Mouse (Mus musculus): ENCODE measurements around the gene Prkra. TPM values are rescaled to one million over a fixed set of nuclear protein-coding genes. Genes with fewer than 3 reads are reported as not detected.
"Not testable (repeated sequence)": the region's sequence is repeated elsewhere in the genome, so short reads cannot be mapped to it uniquely, and the experiment has no call there.

Gene Prkra
- polyA plus RNA-seq, 1 experiment from 2014 or later: 34.1 TPM

GRCm38 (mm10) chr2:76647441-76647869 is 360 bp downstream of the Prkra start:
- Histone ChIP-seq H3K9me3 (ENCODE audit: low read length) (no peaks in the 10 kb centered on the region), H3K27me3 (replicated peaks; ENCODE audit: insufficient read depth, low read length) (no peaks in the 10 kb centered on the region), H3K9ac (replicated peaks; ENCODE audit: low read depth) (peak overlapping the region; percentile 63), H3K27ac (ENCODE audit: low read length) (peak overlapping the region; percentile 79), H3K4me2 (replicated peaks; ENCODE audit: low read depth, low read length) (peak overlapping the region; percentile 84), H3K36me3 (ENCODE audit: insufficient read depth, low read length) (no peaks in the 10 kb centered on the region), H3K4me3 (ENCODE audit: low read depth, low read length) (peak overlapping the region; percentile 68), H3K4me1 (ENCODE audit: insufficient read depth, low read depth, low read length) (peaks cover 8% of the 10 kb centered on the region; the same call in 1 of the 2 replicates)
- ATAC-seq: peak; percentile 27; the same call in 1 of the 2 replicates
- no peak for DNase-seq (ENCODE audit: low spot score)
- WGBS: 4% methylated on average over 13 of the region's 32 CpGs
- no peak for TF ChIP-seq EP300 (IDR thresholded peaks at IDR 0.05)
- TF ChIP-seq CTCF (IDR thresholded peaks at IDR 0.05): no peak

DNA sequence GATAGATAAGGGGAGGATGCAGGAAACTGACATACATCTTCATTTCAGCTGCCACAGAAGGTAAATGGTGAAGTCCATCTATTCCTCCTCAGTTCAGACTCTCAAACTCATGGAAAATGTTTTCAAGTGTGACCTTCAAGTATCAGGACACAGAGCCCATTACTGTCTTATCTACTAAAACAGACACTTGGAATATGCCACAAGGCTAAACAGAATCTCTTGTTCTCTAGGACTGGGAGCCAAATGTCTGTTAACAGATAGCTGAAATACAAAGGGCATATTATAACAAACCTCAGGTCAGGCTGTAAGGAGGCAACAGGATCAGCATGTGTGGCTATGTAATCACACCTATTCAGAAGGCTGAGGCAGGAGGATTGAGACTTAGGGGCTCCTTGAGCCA is 4.0 kb downstream of the Prkra start:
- no peak overlapping the region for H3K9ac ChIP-seq (replicated peaks; ENCODE audit: low read depth)
- H3K4me3 ChIP-seq (ENCODE audit: low read depth, low read length): no peak overlapping the region
- H3K27ac ChIP-seq (ENCODE audit: low read length): no peak overlapping the region
- H3K36me3 ChIP-seq (ENCODE audit: insufficient read depth, low read length): peaks cover 8% of the 10 kb centered on the region; the same call in 1 of the 2 replicates
- no peaks in the 10 kb centered on the region for H3K27me3 ChIP-seq (replicated peaks; ENCODE audit: insufficient read depth, low read length)
- no peak for TF ChIP-seq EP300 (IDR thresholded peaks at IDR 0.05)
- TF ChIP-seq CTCF (IDR thresholded peaks at IDR 0.05): no peak
- H3K4me1 ChIP-seq (ENCODE audit: insufficient read depth, low read depth, low read length): peaks cover 8% of the 10 kb centered on the region; the same call in 1 of the 2 replicates
- H3K9me3 ChIP-seq (ENCODE audit: low read length): no peaks in the 10 kb centered on the region
- ATAC-seq (no peak), DNase-seq (ENCODE audit: low spot score) (no peak)
- H3K4me2 ChIP-seq (replicated peaks; ENCODE audit: low read depth, low read length): no peak overlapping the region

DNA sequence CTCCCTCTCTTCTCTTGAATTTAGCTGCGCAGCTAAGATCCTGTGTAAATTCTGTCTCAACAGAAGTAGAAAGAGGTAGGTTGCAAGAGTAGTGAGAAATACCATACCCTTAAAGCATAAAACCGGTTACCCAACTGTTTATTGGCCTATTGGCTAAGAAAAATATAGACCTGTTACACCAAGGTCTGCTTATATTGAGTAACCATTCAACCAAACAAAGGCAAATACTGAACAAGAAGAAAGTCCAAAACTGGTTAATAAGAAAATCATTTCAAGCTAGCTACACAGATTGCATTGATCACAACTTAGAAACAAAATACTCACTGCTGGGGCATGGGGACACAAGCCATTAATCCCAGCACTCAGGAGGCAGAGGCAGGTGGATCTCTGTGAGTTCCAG is 8.2 kb downstream of the Prkra start:
- no peak for DNase-seq (ENCODE audit: low spot score)
- no peak overlapping the region for H3K4me2 ChIP-seq (replicated peaks; ENCODE audit: low read depth, low read length)
- no peak overlapping the region for H3K27ac ChIP-seq (ENCODE audit: low read length)
- H3K4me1 ChIP-seq (ENCODE audit: insufficient read depth, low read depth, low read length): no peaks in the 10 kb centered on the region
- H3K27me3 ChIP-seq (replicated peaks; ENCODE audit: insufficient read depth, low read length): no peaks in the 10 kb centered on the region
- ATAC-seq: no peak
- WGBS: 92% methylated on average over 2 of the region's 2 CpGs
- no peak overlapping the region for H3K4me3 ChIP-seq (ENCODE audit: low read depth, low read length)
- peaks cover 21% of the 10 kb centered on the region; the same call in 1 of the 2 replicates for H3K36me3 ChIP-seq (ENCODE audit: insufficient read depth, low read length)
- no peaks in the 10 kb centered on the region for H3K9me3 ChIP-seq (ENCODE audit: low read length)
- no peak for TF ChIP-seq EP300 (IDR thresholded peaks at IDR 0.05)
- TF ChIP-seq CTCF (IDR thresholded peaks at IDR 0.05): no peak
- H3K9ac ChIP-seq (replicated peaks; ENCODE audit: low read depth): no peak overlapping the region

DNA sequence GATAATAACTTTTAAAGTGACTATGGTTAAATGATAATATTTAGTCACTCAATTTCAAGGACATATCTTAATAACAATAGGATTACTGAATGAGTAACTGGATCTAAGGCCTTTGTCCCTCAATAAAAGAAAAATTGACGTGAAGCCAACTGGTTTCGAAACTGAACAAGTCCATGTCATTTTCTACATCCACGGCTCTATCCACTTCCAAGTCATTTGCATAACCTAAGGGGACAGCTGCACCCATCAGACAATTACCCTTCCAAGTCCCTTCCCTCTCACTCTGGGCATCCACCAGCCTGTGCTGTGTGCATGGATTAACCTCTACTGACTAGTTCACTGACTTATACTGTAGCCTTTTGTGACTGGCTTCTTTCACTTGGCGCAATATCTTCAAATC is 16.2 kb downstream of the Prkra start:
- Histone ChIP-seq H3K4me2 (replicated peaks; ENCODE audit: low read depth, low read length) (no peak overlapping the region), H3K9me3 (ENCODE audit: low read length) (no peaks in the 10 kb centered on the region), H3K4me1 (ENCODE audit: insufficient read depth, low read depth, low read length) (no peaks in the 10 kb centered on the region), H3K27ac (ENCODE audit: low read length) (no peak overlapping the region), H3K27me3 (replicated peaks; ENCODE audit: insufficient read depth, low read length) (no peaks in the 10 kb centered on the region), H3K4me3 (ENCODE audit: low read depth, low read length) (no peak overlapping the region), H3K9ac (replicated peaks; ENCODE audit: low read depth) (no peak overlapping the region), H3K36me3 (ENCODE audit: insufficient read depth, low read length) (peaks cover 24% of the 10 kb centered on the region; the same call in 1 of the 2 replicates)
- WGBS: 89% methylated on average over 4 of the region's 4 CpGs
- no peak for TF ChIP-seq CTCF (IDR thresholded peaks at IDR 0.05)
- no peak for TF ChIP-seq EP300 (IDR thresholded peaks at IDR 0.05)
- no peak for DNase-seq (ENCODE audit: low spot score)
- no peak for ATAC-seq

GRCm38 (mm10) chr2:76630293-76630692 is 17.5 kb downstream of the Prkra start:
- H3K36me3 ChIP-seq (ENCODE audit: insufficient read depth, low read length): peaks cover 16% of the 10 kb centered on the region; the same call in 1 of the 2 replicates
- 85% methylated on average over 12 of the region's 12 CpGs for WGBS

GRCm38 (mm10) chr2:76622316-76622715 is 25.5 kb downstream of the Prkra start:
- not testable (repeated sequence) for H3K36me3 ChIP-seq (ENCODE audit: insufficient read depth, low read length); H3K4me1 ChIP-seq (ENCODE audit: insufficient read depth, low read depth, low read length); H3K9me3 ChIP-seq (ENCODE audit: low read length); ATAC-seq; DNase-seq (ENCODE audit: low spot score); H3K27ac ChIP-seq (ENCODE audit: low read length); H3K4me2 ChIP-seq (replicated peaks; ENCODE audit: low read depth, low read length); H3K27me3 ChIP-seq (replicated peaks; ENCODE audit: insufficient read depth, low read length); H3K4me3 ChIP-seq (ENCODE audit: low read depth, low read length); H3K9ac ChIP-seq (replicated peaks; ENCODE audit: low read depth)
- WGBS: 90% methylated on average over 2 of the region's 2 CpGs

More at GRCm38 (mm10) chr2:76630293-76630692, 17.5 kb downstream of the Prkra start:
- Histone ChIP-seq H3K27ac (ENCODE audit: low read length) (no peak overlapping the region), H3K9ac (replicated peaks; ENCODE audit: low read depth) (no peak overlapping the region), H3K4me1 (ENCODE audit: insufficient read depth, low read depth, low read length) (no peaks in the 10 kb centered on the region), H3K27me3 (replicated peaks; ENCODE audit: insufficient read depth, low read length) (no peaks in the 10 kb centered on the region), H3K4me3 (ENCODE audit: low read depth, low read length) (no peak overlapping the region), H3K4me2 (replicated peaks; ENCODE audit: low read depth, low read length) (no peak overlapping the region), H3K9me3 (ENCODE audit: low read length) (no peaks in the 10 kb centered on the region)
- TF ChIP-seq CTCF (IDR thresholded peaks at IDR 0.05) (no peak), EP300 (IDR thresholded peaks at IDR 0.05) (no peak)
- DNase-seq (ENCODE audit: low spot score) (no peak), ATAC-seq (no peak)

GRCm38 (mm10) chr2:76621724-76622123 is 26.1 kb downstream of the Prkra start:
- Histone ChIP-seq H3K36me3 (ENCODE audit: insufficient read depth, low read length) (peaks cover 2% of the 10 kb centered on the region; the same call in 1 of the 2 replicates), H3K4me2 (replicated peaks; ENCODE audit: low read depth, low read length) (no peak overlapping the region), H3K4me3 (ENCODE audit: low read depth, low read length) (no peak overlapping the region), H3K27ac (ENCODE audit: low read length) (no peak overlapping the region), H3K9me3 (ENCODE audit: low read length) (no peaks in the 10 kb centered on the region), H3K9ac (replicated peaks; ENCODE audit: low read depth) (no peak overlapping the region), H3K27me3 (replicated peaks; ENCODE audit: insufficient read depth, low read length) (no peaks in the 10 kb centered on the region), H3K4me1 (ENCODE audit: insufficient read depth, low read depth, low read length) (no peaks in the 10 kb centered on the region)
- no peak for TF ChIP-seq CTCF (IDR thresholded peaks at IDR 0.05)
- TF ChIP-seq EP300 (IDR thresholded peaks at IDR 0.05): no peak
- ATAC-seq: no peak
- 82% methylated on average over 1 of the region's 1 CpGs for WGBS
- no peak for DNase-seq (ENCODE audit: low spot score)

All from lung, postnatal 0 days (tissue).